Mouse (Mus musculus): ENCODE measurements at regions not wholly inside any gene's neighbourhood (a gene's known extent, or its start where the extent isn't known, plus 50 kb on each side); places are given as distances from the start of the nearest gene placed in this dataset.

GRCm38 (mm10) chr6:100096393-100097125 lies 190.7 kb downstream of the Rybp start:
- no peak for ATAC-seq

GRCm38 (mm10) chr6:100094653-100095217 lies 192.6 kb downstream of the Rybp start:
- no peak for ATAC-seq

- ATAC-seq, result no peak
These were observed 194.4 kb downstream of the Rybp start for GRCm38 (mm10) chr6:100092870-100093269.

GRCm38 (mm10) chr6:100091815-100092214 lies 195.5 kb downstream of the Rybp start:
- ATAC-seq, result no peak

- ATAC-seq, result no peak
These were observed 198.7 kb downstream of the Rybp start for GRCm38 (mm10) chr6:100088576-100088975.

GRCm38 (mm10) chr6:100086807-100087206 lies 200.5 kb downstream of the Rybp start:
- ATAC-seq, result no peak

- ATAC-seq, result no peak
These were observed 201.3 kb downstream of the Rybp start for GRCm38 (mm10) chr6:100085981-100086380.

GRCm38 (mm10) chr6:100083868-100084477 lies 203.3 kb downstream of the Rybp start:
- no peak for ATAC-seq

- no peak for ATAC-seq
These were observed 204.2 kb downstream of the Rybp start for GRCm38 (mm10) chr6:100083127-100083526.

- no peak for ATAC-seq
These were observed 212.5 kb downstream of the Rybp start for GRCm38 (mm10) chr6:100074672-100075335.

GRCm38 (mm10) chr6:100072261-100072968 lies 214.9 kb downstream of the Rybp start:
- no peak for ATAC-seq

GRCm38 (mm10) chr6:100069151-100069550 lies 218.1 kb downstream of the Rybp start:
- ATAC-seq, result no peak

- no peak for ATAC-seq
These were observed 220.0 kb downstream of the Rybp start for GRCm38 (mm10) chr6:100067273-100067672.

GRCm38 (mm10) chr6:100065586-100065985 lies 221.7 kb downstream of the Rybp start:
- ATAC-seq, result no peak

GRCm38 (mm10) chr6:100062961-100063360 lies 224.3 kb downstream of the Rybp start:
- ATAC-seq, result no peak

GRCm38 (mm10) chr6:100059803-100060202 lies 227.5 kb downstream of the Rybp start:
- ATAC-seq, result no peak

GRCm38 (mm10) chr6:100055980-100056379 lies 231.3 kb downstream of the Rybp start:
- ATAC-seq, result no peak

- no peak for ATAC-seq
These were observed 234.1 kb downstream of the Rybp start for GRCm38 (mm10) chr6:100052955-100053795.

- no peak for ATAC-seq
These were observed 234.9 kb downstream of the Rybp start for GRCm38 (mm10) chr6:100052406-100052805.

- ATAC-seq, result no peak
These were observed 238.2 kb downstream of the Rybp start for GRCm38 (mm10) chr6:100049036-100049435.

- ATAC-seq, result no peak
These were observed 240.9 kb downstream of the Rybp start for GRCm38 (mm10) chr6:100046186-100046990.

Measured in inflammation-experienced regulatory T-cells, adult 6 months (primary cell).